Mouse (Mus musculus): Measurements from ENCODE around the gene Cd93.

Cd93 gene

GRCm38 (mm10) chr2:148442710-148443109 is 653 bp downstream of the Cd93 start:
- in situ Hi-C loops (cut with MboI; ENCODE audit: low sequenced_read_pairs) = no loop called here

GRCm38 (mm10) chr2:148442172-148442571 is 1.2 kb downstream of the Cd93 start:
- in situ Hi-C loops (cut with MboI; ENCODE audit: low sequenced_read_pairs) = no loop called here

- in situ Hi-C loops (cut with MboI; ENCODE audit: low sequenced_read_pairs) = no loop called here
Observed at GRCm38 (mm10) chr2:148441421-148441820, 1.9 kb downstream of the Cd93 start.

GRCm38 (mm10) chr2:148439691-148440276 is 3.6 kb downstream of the Cd93 start:
- in situ Hi-C loops (cut with MboI; ENCODE audit: low sequenced_read_pairs) = no loop called here

GRCm38 (mm10) chr2:148436285-148436684 is 7.1 kb downstream of the Cd93 start:
- in situ Hi-C loops (cut with MboI; ENCODE audit: low sequenced_read_pairs) = no loop called here

GRCm38 (mm10) chr2:148432346-148432745 is 11.0 kb downstream of the Cd93 start:
- in situ Hi-C loops (cut with MboI; ENCODE audit: low sequenced_read_pairs) = no loop called here

- in situ Hi-C loops (cut with MboI; ENCODE audit: low sequenced_read_pairs) = no loop called here
Observed at GRCm38 (mm10) chr2:148430941-148431340, 12.4 kb downstream of the Cd93 start.

- in situ Hi-C loops (cut with MboI; ENCODE audit: low sequenced_read_pairs) = no loop called here
Observed at GRCm38 (mm10) chr2:148429001-148429505, 14.3 kb downstream of the Cd93 start.

- in situ Hi-C loops (cut with MboI; ENCODE audit: low sequenced_read_pairs) = no loop called here
Observed at GRCm38 (mm10) chr2:148428523-148428922, 14.8 kb downstream of the Cd93 start.

- in situ Hi-C loops (cut with MboI; ENCODE audit: low sequenced_read_pairs) = no loop called here
Observed at GRCm38 (mm10) chr2:148427553-148427952, 15.8 kb downstream of the Cd93 start.

GRCm38 (mm10) chr2:148425709-148426382 is 17.5 kb downstream of the Cd93 start:
- in situ Hi-C loops (cut with MboI; ENCODE audit: low sequenced_read_pairs) = no loop called here

GRCm38 (mm10) chr2:148421706-148422105 is 21.7 kb downstream of the Cd93 start:
- in situ Hi-C loops (cut with MboI; ENCODE audit: low sequenced_read_pairs) = no loop called here

- in situ Hi-C loops (cut with MboI; ENCODE audit: low sequenced_read_pairs) = no loop called here
Observed at GRCm38 (mm10) chr2:148421112-148421511, 22.3 kb downstream of the Cd93 start.

GRCm38 (mm10) chr2:148419776-148420175 is 23.6 kb downstream of the Cd93 start:
- in situ Hi-C loops (cut with MboI; ENCODE audit: low sequenced_read_pairs) = no loop called here

- in situ Hi-C loops (cut with MboI; ENCODE audit: low sequenced_read_pairs) = no loop called here
Observed at GRCm38 (mm10) chr2:148419151-148419550, 24.2 kb downstream of the Cd93 start.

- in situ Hi-C loops (cut with MboI; ENCODE audit: low sequenced_read_pairs) = no loop called here
Observed at GRCm38 (mm10) chr2:148409821-148410220, 33.5 kb downstream of the Cd93 start.

GRCm38 (mm10) chr2:148409141-148409540 is 34.2 kb downstream of the Cd93 start:
- in situ Hi-C loops (cut with MboI; ENCODE audit: low sequenced_read_pairs) = no loop called here

- in situ Hi-C loops (cut with MboI; ENCODE audit: low sequenced_read_pairs) = no loop called here
Observed at GRCm38 (mm10) chr2:148408761-148409120, 34.6 kb downstream of the Cd93 start.

- in situ Hi-C loops (cut with MboI; ENCODE audit: low sequenced_read_pairs) = no loop called here
Observed at GRCm38 (mm10) chr2:148407870-148408760, 35.2 kb downstream of the Cd93 start, which contains the start of gene Thbd. Gene Thbd, minus strand, starts transcription at chr2:148408188.

- in situ Hi-C loops (cut with MboI; ENCODE audit: low sequenced_read_pairs) = no loop called here
Observed at GRCm38 (mm10) chr2:148406971-148407869, 36.1 kb downstream of the Cd93 start.
